Mouse (Mus musculus) layer of hippocampus, adult 9-11 months (tissue): ENCODE data around the gene Stx11.
A peak's percentile ranks its signal among the peaks of the same experiment; 100 is the strongest.

Experiments used
- DNase-seq: peaks from one replicate; pipeline ENCODE4 v3.0.0; 2022

The Stx11 gene

DNA sequence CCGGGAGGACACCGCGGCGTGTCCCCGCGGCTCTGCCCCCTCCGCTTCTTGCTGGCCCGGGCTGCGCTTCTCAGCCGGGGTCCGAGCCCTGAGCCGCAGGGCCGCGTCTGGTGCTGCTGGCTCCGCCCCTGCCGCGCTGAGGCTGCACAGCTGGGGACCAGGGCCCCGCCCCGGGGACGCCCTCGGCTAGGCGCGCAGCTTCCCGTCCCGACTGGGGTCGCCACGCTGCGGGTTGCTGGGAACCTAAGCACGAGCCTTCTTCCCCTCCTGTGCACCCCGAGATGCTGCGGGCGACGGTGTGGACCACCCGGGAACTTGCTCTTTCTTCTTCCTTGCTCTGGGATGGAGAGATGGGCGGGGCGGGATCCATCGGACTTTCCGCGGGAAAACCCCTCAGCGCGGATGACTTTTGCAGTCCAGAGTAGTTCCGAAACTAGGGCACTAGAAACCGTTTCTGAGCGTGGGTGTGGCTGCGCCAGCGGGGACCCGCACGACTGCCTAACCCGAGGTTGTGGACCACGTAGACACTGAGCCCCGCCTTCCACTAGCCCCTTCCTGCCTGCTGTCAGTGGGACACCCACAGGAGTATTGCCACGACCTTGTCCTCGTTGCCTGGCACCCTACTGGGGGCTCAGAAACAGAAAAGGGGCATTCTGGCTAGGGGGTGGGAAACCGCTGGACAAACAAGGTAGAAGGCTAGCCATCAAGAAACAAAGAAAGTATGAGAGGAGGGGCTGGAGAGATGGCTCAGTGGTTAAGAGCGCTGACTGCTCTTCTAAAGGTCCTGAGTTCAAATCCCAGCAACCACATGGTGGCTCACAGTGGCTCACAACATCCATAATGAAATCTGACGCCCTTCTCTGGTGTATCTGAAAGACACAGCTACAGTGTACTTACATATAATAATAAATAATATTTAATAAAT is at the start of gene Stx11:
TSS of gene Stx11 (minus strand) at position 148 of the 925 bp plus-strand sequence.
- DNase-seq = no peak

DNA sequence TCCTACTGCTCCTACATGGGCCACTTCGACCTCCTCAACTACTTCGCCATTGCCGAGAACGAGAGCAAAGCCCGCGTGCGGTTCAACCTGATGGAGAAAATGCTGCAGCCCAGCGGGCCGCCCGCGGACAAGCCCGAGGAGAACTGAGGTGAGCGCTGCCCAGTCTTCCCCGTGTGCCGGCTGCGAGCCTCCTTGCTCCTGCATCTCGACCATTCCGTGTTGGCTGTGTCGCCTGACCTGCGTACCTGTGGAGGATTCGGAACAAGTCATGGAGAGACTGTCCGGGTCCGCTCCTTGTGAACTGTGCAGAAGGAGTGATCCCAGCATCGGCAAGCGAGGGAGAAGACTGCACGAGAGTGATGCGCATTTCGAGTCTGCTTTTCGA is 44.6 kb upstream of the Stx11 start:
- no peak for DNase-seq

DNA sequence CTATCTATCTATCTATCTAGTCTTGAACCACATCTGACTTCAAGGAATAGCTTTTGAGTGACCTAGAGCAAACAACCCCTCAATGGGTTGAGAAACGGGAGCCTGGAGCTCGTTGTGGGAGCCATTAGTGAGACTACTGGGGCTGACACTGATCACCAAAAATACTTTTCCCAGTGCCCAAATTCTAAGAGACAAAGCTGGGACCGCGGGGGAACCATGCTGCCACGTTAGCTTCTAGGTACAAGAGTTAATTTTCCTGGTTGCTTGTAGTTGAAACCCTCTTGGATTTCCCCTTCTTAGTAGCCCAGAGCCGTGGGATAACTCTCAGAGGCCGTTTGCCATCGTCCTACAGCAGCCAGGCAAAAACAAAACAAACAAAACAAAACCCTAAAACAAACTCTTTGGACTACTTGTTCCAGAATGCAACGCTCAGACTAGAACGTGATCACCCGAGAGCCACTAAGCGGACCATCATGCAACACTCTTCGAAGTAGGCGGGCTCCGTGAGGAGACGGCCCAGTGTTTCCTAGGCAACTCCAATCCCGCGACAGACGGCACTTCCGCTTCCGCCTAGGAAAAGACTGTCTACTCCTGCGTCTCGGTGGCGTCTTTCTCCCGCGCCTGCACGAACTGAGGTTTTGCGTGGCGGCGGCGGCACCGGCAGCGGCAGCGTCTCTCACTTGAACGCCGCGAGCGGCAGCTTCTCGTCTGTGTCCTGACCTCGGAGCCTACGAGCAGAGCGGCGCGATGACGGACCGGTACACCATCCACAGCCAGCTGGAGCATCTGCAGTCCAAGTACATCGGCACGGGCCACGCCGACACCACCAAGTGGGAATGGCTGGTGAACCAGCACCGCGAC is 44.0 kb upstream of the Stx11 start:
- peak; percentile 98 for DNase-seq

DNA sequence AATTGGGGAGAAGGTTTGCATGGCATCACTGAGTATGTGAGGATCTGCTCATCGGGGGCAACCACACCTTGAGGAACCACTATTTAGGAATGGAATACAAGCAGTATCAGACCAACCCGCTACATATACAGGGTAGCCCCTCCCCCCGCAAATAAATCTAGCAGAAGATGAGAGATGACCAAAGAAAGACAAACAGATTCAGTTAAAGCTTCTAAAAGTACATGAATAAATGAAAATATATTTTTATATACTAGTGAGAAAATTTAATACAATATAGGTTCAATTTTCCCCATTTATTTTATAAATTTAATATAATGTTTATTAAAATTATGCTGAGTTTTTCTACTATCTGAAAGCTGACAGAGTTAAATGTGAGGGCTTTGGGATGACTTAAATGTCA is 40.9 kb upstream of the Stx11 start, which contains the start of gene Sf3b5:
TSS of gene Sf3b5 (plus strand) at position 301 of the 400 bp plus-strand sequence.
- DNase-seq = no peak

DNA sequence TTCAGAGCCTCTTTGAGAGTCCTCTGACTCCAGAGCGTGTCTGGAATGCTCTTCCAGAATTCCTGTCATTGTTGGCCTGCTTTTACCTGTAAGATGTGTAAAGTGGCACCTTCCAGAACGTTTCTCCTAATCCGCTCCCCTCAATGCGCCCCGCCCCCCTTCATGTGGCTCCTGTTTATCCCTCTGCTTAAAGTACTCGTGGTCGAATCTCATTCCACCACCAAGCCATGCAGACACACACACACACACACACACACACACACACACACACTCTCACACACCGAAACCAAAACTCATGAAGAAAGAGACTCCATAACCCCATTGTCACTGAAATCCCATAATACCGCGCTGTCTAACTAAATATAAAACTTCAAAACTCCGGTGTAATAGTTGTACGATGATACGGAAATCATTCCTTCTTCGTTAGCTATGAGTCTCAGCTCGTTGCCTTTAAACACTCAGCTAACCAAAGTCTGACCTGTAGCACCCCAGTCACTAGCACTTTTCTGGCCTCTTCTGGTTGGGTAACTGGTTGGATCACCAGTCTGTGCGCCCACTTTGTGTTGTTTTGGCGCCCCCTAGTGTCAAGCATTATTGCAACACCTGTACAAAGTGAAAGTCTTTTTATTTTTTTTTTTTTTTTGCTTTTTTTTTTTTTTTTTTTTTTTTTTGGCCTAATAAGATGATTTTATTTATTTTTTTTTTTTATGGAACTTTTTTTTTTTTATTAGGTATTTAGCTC is 32.8 kb upstream of the Stx11 start:
- DNase-seq = peak; percentile 68

DNA sequence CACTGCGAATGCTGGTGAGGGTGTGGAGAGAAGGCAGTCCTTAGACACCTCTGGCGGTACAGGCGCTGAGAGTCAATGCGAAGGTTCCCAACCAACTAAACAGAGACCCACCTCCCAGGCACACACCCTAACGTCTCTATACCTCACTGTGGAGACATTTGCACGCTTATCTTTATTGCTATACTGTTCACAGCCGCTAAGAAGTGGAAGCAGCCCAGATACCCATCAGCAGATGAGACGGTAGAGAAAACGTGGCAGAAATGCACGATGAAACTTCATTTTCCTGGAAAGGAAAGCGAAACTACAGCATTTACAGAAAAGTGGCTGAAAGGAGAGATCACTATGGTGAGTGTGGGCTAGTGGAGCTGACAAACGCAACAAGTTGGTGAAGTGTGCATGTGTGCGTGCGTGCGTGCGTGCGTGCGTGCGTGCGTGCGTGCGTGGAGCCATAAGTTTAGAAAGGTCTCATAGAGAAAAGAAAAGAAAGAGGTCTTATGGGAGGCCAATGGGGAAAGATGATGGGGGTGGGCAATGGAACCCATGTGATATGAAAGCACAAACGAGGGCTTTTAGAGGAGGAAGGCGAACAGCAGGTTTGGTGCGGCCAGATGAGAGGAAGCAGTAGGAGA is 29.4 kb upstream of the Stx11 start:
- no peak for DNase-seq

DNA sequence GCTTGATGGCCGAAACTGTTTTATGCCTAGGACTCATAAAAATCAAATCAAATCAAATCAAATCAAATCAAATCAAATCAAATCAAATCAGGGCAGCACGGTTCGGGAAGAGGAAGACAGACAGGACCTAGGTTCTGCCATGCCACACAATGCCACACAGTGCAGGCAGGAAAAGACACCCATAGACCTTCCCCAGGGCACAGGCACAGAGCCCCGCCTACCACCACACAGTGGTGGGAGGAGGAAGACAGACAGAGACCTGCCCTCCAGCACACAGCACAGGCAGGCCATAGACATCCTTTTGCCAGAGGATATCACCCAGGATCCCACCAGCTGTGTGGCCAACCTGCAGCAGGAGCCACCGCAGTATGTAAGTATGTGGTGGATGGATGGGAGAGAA is 27.9 kb upstream of the Stx11 start:
- no peak for DNase-seq

DNA sequence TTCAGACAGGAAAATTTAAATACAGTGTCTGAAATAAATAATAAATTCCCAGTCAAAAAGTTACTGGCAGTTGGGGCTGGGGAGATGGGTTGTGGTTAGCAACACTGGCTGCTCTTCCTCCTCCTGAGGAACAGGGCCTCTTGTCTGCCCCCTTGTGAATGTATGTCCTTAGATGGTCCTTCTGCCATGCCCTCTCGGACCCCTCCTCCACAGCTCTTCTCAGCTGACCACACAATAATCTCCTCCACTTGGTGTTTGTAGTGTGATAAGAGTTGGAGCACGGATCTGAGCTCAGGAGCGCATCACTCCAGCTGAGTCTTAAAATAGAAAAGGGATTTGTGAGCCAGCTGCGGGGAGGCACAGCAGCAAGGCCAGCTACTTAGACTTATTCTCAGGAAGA is 22.8 kb upstream of the Stx11 start:
- no peak for DNase-seq

DNA sequence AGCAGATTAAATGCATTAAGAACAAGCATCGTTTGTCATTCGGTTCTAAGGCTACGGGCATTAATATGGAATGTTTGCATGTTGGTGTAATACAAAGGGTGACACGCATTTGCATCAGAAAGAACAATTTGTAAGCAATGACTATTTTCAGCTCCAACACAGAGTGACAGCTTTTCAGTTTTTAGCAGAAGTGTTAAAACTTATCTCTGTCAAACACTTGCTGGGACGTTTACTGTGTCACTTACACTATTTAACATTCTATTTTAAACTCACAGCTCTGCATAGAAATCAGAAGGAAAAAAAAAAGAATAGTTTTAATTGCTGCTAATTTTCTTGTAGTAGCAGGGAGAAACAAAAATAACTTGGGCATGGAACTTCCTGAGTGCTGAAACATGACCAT is 22.4 kb upstream of the Stx11 start:
- no peak for DNase-seq

DNA sequence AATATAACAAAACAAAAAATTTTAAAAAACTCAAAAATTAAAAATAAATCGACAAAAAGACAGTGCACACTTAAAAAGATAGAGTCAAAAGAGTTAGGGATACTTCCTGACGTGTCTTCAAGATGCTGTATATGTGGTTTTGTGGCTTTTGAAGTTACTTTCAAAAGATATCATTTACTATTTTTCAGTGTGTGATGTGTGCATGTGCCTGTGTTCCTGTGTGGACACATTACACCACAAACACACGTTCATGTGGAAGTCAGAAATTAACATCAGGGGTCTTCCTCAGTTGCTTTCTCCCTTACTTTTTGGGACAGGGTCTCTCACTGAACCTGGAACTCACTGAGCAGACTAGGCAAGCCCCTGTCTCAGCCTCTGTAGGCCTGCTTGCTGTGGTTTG is 20.9 kb upstream of the Stx11 start:
- no peak for DNase-seq

DNA sequence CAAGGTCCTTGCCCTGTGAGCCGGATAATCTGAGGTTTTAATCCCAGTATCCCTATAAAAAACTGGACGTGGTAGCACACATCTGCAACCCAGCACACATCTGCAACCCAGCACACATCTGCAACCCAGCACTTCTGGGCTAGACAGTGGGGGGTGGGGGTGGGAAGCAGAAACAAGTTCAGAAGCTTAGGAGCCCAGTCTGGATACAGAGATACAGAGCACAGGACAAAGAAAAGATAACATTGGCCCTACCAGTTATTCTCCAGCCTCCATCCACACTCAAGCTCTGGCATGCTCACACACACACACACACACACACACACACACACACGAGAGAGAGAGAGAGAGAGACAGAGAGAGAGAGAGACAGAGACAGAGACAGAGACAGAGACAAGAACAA is 19.4 kb upstream of the Stx11 start:
- DNase-seq = no peak

DNA sequence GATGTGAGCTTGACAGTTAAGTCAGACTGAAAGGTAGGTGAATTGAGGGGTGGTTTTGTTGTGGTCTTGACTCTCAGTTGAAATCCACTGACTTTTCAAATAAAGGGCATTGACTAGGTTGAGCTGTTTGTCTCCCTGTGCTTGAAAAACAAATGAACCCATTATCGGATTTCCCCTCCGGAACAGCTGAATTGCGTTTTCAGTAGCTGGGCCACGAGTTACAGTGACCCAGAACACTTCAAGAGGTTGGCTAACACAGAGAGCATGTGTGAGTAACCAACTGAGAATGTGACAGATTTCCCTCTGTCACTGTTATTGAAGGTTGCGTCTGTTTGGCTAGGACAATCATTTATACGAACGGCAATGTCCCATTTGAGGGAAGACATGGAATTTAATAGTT is 17.0 kb upstream of the Stx11 start:
- DNase-seq = no peak

DNA sequence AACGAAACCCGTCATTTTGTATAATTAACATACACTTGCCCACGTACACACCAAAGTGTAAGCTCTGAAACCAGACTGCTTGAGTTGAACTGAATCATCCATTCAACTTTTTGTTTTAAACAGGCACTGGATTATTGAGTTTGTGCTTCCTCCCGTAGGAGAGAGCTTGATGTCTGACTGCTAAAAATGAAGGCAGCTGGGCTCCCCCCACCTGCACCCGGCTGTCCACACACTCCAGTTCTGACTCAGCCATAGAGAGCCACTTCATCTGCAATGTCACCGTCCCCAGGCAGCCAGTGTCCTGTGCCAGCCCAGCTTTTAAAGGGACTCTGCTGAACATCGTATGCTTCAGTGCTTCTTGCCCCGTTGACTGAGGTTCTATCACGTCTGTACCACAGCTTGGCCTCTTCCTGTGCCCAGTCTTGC is 13.7 kb upstream of the Stx11 start:
- DNase-seq = no peak

DNA sequence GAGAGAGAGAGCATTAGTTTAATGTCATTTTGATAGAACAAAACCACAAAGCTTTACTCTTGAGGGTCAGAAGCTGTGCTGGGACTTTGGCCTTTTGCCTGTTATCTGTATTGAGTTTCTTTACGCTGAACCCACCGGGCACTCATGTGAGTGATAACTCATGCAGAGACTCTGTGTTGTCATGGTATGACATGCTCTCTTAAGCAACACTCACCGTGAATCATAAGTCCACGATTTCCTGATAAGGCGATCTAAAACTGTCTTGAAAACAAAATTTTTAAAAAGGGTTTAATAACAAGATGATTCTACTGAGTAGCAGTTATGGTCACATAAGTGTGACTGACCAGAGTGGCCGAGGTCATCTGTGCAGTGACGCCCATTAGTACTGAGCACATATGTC is 12.5 kb upstream of the Stx11 start:
- DNase-seq = no peak

DNA sequence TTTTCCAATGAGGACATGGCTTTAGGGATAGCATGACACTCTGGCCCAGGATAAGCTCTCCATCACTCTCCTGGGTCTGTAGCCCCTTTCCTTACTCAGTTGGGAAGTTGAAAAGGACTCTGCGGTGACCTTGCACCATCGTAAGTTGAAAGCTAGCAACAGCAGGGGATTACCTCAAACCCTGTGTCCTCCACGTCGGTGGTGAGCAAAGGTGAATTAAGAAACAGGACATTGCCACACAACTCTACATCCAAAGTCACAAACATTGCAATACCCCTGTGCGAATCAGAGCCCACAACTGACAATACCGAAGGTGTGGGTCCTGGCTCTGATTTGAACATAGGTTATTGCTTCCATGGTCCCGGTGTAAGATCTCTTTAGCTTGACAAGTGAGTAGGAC is 11.9 kb upstream of the Stx11 start:
- no peak for DNase-seq

DNA sequence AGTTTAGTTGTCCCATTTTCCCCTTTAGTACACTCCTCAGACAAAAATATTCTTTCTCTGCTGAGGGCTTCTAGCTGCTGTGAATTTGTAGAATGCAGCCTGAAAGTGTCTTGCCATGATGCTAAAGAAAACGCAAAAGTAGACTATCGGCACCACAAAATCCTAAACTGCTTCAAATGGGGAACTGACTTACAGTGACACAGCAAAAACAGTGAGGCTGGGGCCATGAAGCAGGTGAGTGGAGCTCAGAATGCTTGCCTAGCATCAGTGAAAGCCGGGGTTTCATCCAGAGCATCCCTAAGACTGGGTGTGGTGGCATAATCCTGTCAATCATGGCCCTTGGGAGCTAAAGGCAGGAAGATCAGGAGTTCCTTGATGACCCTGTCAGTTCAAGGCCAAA is 11.4 kb upstream of the Stx11 start:
- no peak for DNase-seq

DNA sequence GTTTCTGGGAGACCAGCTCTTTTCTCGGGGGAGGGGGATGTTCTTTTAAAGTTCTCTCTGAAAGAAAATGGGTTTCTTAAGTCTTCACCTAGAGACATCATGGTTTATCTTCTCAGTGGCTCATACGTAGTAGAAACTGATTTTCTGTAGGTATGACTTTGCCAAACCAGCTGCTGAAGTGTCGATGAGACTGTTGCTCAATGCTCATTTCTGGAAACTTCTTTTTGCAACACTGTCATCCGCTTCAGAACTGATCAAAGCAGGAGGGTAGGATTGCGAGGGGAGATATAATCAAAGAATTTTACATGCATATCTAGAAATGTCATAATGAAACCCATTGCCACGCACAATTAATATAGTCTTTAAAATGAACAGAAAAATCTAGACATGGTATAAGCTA is 10.5 kb upstream of the Stx11 start:
- no peak for DNase-seq

DNA sequence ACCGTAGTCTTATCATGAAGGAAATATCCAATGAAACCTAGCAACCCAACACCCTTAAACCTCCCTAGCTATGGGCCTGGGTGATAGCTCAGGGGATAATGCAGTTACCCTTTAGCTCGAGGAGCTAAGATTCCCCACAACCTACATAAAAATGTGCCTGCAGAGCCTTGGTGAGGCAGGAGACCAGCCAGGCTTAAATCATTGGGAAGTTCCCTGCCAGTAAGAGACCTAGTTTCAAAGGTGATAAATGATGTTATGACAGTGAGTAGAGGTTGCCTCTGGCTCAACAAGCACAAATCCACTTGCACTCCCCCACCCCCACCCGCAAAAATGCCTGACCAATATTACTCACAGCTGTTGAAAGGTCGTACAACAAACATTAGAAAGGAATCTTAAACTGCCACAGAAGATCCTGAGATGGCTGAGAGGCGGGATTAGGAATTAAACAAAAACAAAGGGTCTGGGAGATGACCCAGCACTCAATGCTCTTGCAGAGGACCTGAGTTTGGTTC is 1.6 kb upstream of the Stx11 start:
- DNase-seq = no peak

DNA sequence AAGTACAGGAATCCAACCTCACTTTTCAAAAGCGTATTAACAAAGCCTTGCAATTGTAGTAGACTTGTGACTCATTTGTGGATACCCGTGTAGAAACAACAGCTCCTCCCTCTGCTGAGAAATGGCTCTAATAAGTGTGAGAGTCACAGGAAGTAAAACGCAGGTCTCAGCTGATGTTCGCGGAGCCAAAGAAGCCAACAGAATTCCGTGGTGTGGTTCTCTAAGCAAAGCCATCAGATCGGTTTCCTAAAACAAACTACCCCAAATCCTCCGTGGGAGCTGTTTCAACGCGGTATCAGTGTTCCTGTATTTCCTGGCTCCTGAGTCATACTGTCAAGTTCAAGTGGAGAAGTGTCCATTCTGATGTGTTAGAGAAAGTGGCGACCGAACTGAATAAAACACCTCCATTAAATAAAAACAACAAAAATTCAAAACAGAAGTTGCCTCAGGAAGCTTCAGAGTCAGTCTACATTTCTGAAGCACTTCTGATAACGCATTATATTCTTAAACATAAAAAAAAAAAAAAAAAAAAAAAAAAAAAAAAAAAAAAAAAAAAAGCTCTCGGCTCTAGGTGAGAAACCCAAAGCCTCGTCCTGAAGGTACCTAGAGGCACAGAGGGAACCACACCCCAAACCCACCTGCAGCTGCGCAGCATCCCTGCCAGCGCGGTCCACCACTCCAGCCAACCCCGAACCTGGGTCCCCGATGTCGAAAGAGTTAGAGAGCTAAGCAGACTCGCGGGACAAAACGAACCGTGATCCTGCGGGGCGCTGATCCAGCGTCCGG is 543 bp downstream of the Stx11 start:
- no peak for DNase-seq

DNA sequence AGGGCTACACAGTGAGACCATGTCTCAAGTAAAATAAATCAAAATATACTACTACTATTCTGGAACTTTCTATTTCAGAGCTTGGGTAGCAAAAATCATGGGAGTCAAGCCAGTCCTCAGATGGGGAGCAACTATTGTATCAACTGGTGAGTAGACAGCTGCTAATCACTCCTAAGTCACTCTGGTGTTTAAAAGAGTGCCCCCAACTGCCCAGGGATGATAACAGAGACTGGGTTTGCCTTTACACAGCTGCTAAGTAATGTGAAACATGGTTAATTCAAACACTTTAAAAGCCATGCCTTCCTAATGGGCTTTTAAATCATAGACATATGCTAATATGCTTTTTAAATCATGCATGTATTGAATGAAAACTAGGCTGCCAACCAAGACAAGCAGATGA is 1.9 kb downstream of the Stx11 start:
- DNase-seq = no peak

DNA sequence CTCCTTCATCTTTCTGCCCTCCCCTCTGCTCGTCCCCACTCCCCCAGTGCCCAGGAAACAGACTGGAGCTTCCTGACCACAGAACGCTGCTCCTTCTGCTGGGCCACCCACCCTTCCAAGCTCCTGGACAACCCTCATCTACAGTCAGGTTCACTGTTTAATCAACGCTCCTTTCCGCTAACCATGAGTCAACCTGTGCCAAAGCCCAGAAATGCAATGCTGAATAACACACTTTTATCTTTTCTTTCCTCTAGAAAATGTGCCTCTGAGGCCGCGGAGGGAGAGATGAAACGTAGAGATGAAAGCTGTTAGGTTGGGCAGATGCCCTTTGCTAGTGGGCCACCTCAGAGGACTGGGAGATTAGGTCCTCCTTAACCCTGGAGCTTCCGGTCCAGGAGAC is 2.6 kb downstream of the Stx11 start:
- no peak for DNase-seq

DNA sequence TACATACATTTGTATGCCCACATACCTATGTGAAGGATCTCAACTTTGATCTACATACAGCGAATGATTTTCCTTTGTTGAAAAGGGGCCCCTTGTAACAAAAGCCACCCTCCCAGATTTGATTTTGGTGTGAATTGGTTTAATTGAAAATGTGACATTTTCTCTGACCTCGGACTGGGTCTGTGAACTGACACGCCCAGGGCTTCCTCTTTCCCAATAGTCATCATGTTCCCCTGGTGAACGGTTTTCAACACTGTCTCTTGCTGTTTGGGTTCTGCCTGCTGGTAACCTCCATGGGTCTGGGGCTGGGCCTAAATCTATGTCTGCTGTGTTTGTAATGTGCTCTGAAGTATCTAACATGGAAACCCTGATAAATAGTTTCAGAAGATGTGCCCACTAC is 6.8 kb downstream of the Stx11 start:
- DNase-seq = no peak
